Mouse (Mus musculus): ENCODE results near the gene Nmur1.

- TF ChIP-seq CTCF (IDR thresholded peaks at IDR 0.05; ENCODE audit: low read depth) (no peak), EP300 (IDR thresholded peaks at IDR 0.05; ENCODE audit: low read depth) (no peak)
Observed at GRCm38 (mm10) chr1:86437219-86438013, 11.4 kb upstream of the Nmur1 start.
